Mouse (Mus musculus) lung, postnatal 25 days (tissue): Measurements from ENCODE around the gene Rhcg.

Experiments used
- DNase-seq: peaks from one replicate; pipeline ENCODE4 v3.0.0; 2022; ENCODE audit warnings: low spot score

Gene Rhcg

GRCm38 (mm10) chr7:79617418-79617817, at the start of gene Rhcg:
Gene Rhcg, minus strand, starts transcription at chr7:79617657.
- DNase-seq = no peak

DNA sequence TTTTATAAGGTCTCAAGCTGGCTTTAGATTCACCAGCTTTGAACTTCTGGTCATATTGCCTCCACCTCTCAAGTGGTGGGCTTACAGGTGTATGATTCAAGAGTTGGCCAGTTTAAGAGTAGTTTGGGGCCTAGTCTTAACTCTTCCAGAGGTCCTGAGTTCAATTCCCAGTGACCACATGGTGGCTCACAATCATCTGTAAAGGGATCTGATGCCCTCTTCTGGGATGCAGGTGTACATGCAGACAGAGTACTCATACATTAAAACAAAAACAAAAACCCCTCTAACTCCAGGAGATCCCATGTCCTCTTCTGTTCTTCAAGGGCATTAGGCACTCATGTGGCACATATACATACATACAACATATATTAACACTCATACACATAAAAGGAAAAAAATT, 49.2 kb upstream of the Rhcg start:
- DNase-seq = no peak

DNA sequence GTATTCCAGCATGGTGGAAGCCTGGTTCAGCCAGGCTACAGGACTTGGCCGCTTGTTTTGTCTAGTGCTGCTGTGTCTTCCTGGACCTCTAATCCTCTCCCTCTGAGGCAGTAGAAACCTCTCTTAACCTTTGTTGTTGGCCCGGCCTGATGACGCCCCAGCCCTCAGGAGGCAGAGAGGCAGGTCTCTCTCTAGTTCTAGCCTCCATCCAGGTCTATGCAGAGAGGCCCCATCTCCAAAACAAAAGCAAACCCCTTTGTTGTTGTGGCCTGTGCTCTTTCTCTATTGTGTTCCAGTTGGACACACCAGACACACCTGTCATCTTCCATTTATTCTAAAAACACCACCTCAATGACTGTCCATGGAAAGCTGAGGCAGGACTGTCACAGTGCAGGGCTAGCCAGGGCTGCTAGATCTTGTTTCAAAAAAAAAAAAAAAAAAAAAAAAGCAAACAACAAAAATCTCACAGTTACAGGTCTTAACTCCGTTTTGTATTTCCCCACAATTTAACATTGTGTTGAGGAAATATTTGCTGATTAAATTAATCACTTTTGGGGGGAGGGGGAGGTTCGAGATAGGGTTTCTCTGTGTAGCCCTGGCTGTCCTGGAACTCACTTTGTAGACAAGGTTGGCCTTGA, 43.9 kb upstream of the Rhcg start:
- DNase-seq = no peak

GRCm38 (mm10) chr7:79660291-79661150, 43.1 kb upstream of the Rhcg start:
- DNase-seq = no peak

DNA sequence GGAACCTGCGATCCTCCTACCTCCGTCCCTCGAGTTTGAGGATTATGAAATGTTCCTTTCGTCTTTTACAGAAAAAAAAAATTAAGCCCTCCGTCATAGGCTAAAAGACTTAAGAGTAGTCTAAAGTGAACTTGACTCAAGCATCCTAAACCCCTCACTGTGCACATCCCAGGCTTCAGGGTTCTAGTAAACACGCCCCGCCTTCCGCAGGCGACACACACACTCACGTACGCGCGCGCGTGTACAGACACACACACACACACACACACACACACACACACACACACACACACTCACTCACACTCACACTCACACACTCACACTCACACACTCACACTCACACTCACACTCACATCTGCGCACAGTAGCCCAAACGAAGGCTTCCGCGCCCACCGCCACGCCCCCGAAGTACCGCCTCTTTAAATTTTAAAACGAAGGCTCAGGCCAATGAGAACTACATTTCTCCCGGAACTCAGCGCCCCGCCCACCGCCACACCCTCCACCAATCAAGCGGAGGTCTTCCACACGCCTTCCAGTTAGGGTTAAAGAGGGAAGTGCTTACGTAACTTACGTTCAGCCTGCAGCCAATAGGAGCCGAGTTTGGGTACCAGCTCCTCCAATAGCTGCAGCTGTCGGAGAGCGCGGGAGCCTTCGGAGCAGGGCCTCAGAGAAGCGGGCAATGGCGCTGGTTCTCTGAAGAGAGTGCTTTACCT, 42.3 kb upstream of the Rhcg start, which contains the start of gene Ticrr:
TSS of gene Ticrr (plus strand) at position 619 of the 713 bp plus-strand sequence.
- peak; percentile 99 for DNase-seq

- DNase-seq = no peak
These were observed 37.1 kb upstream of the Rhcg start for GRCm38 (mm10) chr7:79654586-79654985.

DNA sequence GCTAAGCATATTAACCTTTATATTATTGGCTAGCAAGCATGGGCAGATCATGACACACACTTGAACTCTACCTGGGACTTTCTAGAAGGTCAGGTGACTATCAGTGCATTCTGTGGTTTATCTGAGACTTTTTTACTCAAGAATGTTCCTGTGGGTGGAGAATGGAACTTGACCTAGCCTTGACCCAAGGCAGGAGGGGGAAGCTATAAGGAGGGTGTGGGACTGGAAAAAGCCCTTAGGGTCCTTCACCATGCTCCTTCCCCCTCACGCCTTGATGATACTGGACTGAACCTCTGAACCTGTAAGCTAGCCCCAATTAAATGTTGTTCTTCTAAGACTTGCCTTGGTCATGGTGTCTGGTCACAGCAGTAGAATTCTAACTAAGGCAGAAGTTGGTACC, 36.7 kb upstream of the Rhcg start:
- DNase-seq = no peak

DNA sequence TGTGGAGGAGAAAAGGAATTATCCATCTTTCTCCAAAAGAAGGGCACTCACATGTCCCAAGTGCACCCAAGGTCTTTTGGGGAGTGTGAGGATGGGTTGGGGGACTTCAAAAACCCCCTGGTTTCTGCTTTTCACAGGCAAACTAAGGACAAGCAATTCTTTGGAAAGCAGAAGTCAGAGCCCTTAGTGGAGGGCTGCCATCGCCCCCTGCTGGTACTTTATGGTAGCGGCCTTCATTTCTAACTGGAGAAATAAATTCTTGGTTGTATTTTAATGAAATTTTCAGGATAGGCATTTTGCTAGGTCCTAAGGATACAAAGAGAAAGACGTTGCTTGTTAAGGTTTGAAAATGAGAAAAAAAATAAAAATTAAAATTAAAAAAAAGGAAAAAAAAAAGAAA, 31.5 kb upstream of the Rhcg start:
- peak; percentile 28 for DNase-seq

GRCm38 (mm10) chr7:79647233-79647632, 29.8 kb upstream of the Rhcg start:
- DNase-seq = no peak

GRCm38 (mm10) chr7:79631773-79632348, 14.4 kb upstream of the Rhcg start:
- DNase-seq = no peak

DNA sequence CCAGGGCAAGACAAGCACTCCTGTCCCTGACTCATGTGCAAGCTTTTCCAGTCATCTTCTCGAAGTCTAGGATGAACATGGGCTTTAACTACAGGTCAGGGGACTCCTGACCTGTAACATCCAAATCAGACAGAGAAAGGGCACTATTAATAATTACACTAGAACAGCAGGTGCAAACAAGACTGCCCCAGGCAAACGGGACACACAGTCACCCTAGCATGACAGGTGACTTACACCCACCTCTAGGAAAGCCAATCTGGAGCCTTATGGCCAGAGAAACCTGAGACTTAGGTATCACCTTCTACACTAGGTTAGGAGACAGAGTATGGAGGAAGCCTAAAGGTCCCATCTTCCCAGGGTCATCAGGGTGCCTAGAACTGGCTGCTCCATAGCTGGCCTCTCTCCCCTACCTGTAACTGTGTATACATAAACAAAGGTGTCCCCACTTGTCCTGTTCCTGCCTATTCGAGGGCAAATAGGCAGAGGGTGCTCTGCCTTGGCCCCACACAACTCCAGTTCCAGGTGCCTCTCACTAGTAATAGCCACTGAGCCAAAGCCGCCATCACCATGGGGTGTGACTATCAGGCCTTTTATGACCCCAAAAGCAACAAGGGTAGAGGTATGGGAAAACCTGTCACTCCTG, 10.9 kb upstream of the Rhcg start:
- DNase-seq = no peak

- no peak for DNase-seq
These were observed 8.7 kb upstream of the Rhcg start for GRCm38 (mm10) chr7:79626170-79626569.

DNA sequence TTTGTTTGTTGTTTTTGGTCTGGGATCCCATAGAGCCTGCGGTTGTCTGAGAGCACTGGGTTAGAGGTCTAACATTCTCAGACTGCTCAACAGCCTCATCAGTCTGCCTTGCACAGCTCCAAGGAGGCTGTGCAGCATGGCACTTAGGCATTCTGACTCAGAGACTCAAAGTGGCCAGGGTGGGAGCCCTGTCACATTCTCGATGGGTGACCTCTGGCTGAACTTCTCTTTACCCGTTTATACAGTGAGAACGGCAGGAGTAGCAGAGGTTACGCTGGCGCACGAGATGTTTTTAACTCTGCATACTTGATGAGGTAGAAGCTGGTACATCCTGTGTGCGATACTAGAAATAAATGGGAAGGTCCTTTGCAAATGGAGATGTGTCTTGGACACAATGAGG, 5.6 kb upstream of the Rhcg start:
- DNase-seq = no peak

- no peak for DNase-seq
These were observed 2.0 kb upstream of the Rhcg start for GRCm38 (mm10) chr7:79619493-79619892.

DNA sequence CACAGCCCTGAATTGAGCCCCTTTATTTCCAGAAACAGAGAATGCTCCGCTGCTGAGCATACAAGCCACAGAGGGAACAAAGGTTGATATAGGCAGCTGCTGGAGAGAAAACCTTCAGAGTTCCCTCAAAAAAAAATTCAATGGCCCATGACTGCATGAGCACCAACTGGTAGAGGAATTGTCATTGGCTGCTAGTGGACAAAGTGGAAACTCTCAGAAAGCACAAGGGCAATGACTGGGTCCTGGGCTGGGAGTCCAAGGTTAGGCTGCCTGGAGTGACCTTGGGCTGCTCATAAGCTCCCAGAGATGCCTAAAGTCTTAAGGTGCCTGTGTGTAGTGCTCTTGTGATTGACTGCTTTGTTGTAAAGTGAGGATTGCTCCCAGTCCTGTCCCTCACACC, 1.5 kb downstream of the Rhcg start:
- no peak for DNase-seq

DNA sequence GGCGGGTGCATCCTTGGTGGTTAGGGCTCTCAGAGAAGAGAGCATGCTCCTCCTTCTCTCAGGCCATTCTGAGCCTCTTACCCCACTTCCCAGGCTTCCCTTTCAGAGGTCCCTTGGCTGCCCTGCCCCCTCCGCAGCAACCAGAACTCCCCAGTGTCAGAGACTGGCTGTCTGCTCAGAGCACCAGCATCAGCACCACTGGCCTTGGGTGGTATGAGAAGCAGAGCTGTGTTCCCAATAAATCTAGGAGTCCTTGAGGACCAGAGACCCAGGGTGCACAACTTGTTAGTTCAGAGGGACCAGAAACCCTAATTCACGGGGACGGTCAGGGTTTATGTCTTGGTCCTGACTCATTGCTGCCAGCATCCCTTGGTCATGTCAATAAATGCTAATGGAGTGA, 2.4 kb downstream of the Rhcg start:
- DNase-seq = no peak

DNA sequence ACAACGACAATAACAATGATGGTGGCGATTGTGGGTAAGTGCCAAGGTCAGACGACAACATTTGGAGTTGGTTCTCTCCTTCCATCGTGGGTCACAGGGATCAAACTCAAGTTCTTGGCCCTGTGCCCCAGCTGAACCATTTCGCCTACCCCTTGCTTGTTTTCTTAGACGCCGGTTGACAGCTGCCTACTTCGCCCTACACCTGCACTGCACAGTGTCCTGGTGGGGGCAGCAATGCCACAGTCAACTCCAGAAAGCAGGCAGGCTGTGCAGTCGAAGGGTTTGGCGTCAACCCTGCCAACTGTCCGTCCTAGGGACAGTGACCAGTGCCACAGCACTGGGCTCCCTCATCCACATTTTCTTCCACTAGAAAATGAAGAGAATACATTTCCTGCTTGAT, 4.1 kb downstream of the Rhcg start:
- DNase-seq = no peak

- peak; percentile 26 for DNase-seq
These were observed 4.7 kb downstream of the Rhcg start for GRCm38 (mm10) chr7:79612783-79613182.

DNA sequence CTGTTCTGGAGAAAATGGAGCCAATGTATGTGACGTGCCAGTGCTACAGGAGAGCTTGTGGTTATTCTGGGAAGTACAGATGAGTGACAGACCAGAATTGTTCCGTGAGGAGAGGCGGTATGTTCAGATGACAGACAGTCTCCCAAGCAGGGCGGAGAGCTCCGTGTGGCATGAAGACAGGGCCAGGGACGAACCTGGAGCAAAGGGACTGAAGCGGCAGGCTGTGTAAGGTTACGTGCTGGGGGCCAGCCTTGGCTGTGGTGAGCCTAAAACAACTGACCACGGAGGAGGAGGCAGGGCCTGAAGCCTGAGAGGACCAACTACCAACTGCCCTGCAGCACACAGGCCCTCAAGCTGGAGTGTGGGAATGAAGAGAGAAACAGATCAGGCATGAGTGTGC, 5.6 kb downstream of the Rhcg start:
- DNase-seq = no peak

DNA sequence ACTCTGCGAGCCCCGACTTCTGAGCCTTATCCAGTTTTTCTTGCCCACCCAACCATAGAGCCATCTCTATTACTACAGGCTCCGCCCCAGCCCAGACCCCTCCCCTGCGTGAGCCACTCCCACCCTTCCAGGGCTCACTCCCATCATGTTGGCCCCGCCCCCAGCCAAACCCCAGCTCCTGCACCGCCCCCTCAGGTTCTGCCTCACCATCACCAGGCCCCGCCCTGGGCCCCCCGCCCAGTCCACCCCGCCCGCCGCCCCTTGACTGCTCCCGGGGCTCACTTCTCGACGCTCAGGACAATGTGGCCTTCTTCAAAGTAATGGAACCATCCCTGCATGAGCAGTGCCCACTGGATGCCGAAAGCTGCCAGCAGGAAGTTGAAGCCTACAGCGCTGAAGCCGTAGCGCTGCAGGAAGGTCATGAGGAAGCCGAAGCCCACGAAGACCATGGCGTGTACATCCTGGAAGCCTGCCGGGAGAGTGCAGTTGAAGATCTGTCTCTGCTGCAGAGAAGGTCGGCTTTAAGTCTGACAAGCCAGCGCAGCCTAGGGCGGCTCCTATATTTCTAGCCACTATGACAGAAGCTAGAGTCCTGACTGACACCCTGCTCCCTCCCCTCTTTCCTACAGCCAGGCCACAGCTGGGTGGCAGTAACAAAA, 10.1 kb downstream of the Rhcg start:
- DNase-seq = no peak

GRCm38 (mm10) chr7:79606766-79607165, 10.7 kb downstream of the Rhcg start:
- no peak for DNase-seq

DNA sequence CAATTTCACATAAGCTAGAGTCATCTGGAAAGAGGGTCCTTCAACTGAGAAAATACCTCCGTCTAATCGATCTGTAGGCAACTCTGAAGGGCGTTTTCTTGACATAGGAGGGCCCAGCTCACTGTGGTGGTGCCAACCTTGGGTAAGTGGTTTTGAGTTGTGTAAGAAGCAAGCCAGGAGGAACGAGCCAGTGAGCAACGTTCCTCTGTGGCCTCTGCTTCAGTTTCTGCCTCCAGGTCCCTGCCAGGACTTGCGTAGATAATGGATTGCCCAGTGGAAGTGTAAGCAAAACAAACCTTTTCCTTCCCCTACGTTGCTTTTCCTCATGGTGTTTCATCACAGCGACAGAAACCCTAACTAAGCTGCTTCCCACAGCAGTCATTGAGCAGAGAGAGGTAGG, 15.5 kb downstream of the Rhcg start:
- no peak for DNase-seq
